Mouse (Mus musculus) bone marrow, adult 2 months (tissue): Measurements from ENCODE around the gene Slc4a7.

Experiments
- CTCF ChIP-seq: fragments of 200-500 bp; IDR thresholded peaks from 2 replicates; pipeline ENCODE4 v1.5.1; 2011; ENCODE audit warnings: low read length, control low read depth; ENCODE audit not compliant: control insufficient read depth, insufficient read depth
- POLR2A ChIP-seq: fragments of 200-500 bp; IDR thresholded peaks from 2 replicates; pipeline ENCODE4 v1.6.1; 2011; ENCODE audit warnings: low read depth, mild to moderate bottlenecking, control low read depth, low read length, borderline replicate concordance; ENCODE audit not compliant: control insufficient read depth

DNA sequence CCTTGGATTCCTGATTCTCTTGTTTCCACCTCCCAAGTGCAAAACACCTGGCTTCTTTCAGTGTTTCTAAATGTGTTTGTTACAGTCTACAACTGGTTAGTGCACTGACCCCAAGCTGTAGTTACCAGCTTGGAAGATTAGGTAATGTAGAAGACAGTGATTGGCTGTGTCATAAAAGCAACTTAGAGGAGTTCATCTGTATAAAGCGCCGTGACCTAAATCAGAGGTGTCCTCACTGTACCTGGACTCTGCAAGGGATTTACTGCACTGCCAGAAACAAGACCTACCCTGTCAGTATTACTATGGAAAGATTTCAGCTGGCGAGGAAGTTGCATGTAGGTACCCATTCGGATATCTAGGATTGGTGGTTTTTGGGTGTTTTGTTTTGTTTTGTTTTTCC is 16.5 kb downstream of the Slc4a7 start:
- TF ChIP-seq CTCF, result no peak
- no peak for TF ChIP-seq POLR2A
